Mouse (Mus musculus): ENCODE results near the gene Ubtd1.

GRCm38 (mm10) chr19:41932686-41933085, 48.9 kb upstream of the Ubtd1 start:
- TF ChIP-seq CTCF (IDR thresholded peaks at IDR 0.05; ENCODE audit: low read depth, low read length) = no peak
- TF ChIP-seq POLR2A (IDR thresholded peaks at IDR 0.05; ENCODE audit: borderline replicate concordance, low read depth, low read length) = no peak

Measured in bone marrow macrophage, adult 2 months (primary cell).